Mouse (Mus musculus) liver, postnatal 0 days (tissue): ENCODE measurements around the gene Plekhf1.

Source experiments
- CTCF ChIP-seq: sonication (generic); IDR thresholded peaks from 2 replicates; pipeline ENCODE4 v1.5.1; 2016; ENCODE audit warnings: antibody characterized with exemption, low read depth
- EP300 ChIP-seq: IDR thresholded peaks from 2 replicates; pipeline ENCODE4 v1.6.1; 2016; ENCODE audit warnings: antibody characterized with exemption, low read depth, mild to moderate bottlenecking

DNA sequence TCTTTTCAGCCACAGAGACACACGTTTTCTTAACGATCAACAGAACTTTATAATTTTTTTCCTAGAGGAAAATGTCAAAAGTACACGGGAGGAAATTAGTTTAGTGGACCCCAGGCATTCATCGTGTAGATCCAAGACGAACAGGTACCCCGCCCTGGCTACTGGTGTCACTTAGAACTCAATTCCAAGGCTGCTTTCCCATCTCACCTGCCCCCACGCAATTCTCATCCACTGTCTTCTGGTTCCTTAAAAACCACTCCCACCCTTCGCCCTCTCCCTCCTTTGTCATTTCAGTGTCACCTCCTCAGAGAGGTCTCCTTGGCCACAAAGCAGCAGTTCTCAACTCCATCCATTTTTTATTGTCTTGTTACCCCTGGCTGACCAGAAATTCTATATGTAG, 513 bp upstream of the Plekhf1 start:
- TF ChIP-seq CTCF (no peak), EP300 (no peak)
